12 mouse cellular contexts compared by ENCODE assay signal in genomic region chr3:94613258-94613878, GRCm38 (mm10). TPM values are rescaled to one million over a fixed set of nuclear protein-coding genes. Genes with fewer than 3 reads are reported as not detected.
DNase-seq lines count a peak whose midpoint lies in the region; ATAC-seq and TF ChIP-seq lines count a peak whose summit lies in the region.
"Had no signal": no experiment of that assay in that cellular context is flagged by ENCODE, and none has a peak within 500 bp of the region (broad histone marks: within the 10 kb centered on the region; RNA-seq: fewer than 3 reads in every experiment).

No protein-coding gene starts in this region.

- no peak overlapping the region for H3K4me3 ChIP-seq in kidney, postnatal 0 days (replicated peaks; ENCODE audit: low read depth, low read length)
- H3K4me3 ChIP-seq in brown adipose tissue, adult 24 weeks (ENCODE audit: insufficient read depth, low read depth, low read length), result no peak overlapping the region
- H3K4me3 ChIP-seq: hindbrain, embryonic 15.5 days had no signal

- intact Hi-C loops in heart, postnatal 25 days (cut with DNase I), result loop anchor here (10.0 kb wide), 1 partner anchor 111 kb away; no protein-coding TSS in a partner anchor

- no peaks in the 10 kb centered on the region for H3K27me3 ChIP-seq in kidney, postnatal 0 days (ENCODE audit: insufficient read depth, low read length)
- H3K27me3 ChIP-seq: hindbrain, embryonic 15.5 days had no signal

- 61% methylated on average over 7 of the region's 7 CpGs for WGBS in kidney, postnatal 0 days

- no peak overlapping the region for H3K4me2 ChIP-seq in kidney, postnatal 0 days (ENCODE audit: low read length)
- H3K4me2 ChIP-seq: hindbrain, embryonic 15.5 days had no signal

- no peaks in the 10 kb centered on the region for H3K36me3 ChIP-seq in kidney, postnatal 0 days (ENCODE audit: insufficient read depth, low read length)
- H3K36me3 ChIP-seq: hindbrain, embryonic 15.5 days had no signal

- no peaks in the 10 kb centered on the region for H3K9me3 ChIP-seq in kidney, postnatal 0 days (replicated peaks; ENCODE audit: low read length)
- H3K9me3 ChIP-seq: hindbrain, embryonic 15.5 days had no signal

- H3K27ac ChIP-seq in kidney, postnatal 0 days, result no peak overlapping the region; the same call in 1 of the 2 replicates
- peak overlapping the region; percentile 65 for H3K27ac ChIP-seq in brown adipose tissue, adult 24 weeks (replicated peaks; ENCODE audit: low read depth, low read length)
- H3K27ac ChIP-seq: hindbrain, embryonic 15.5 days had no signal

- no peak overlapping the region for H3K9ac ChIP-seq in kidney, postnatal 0 days (ENCODE audit: low read depth, low read length)
- H3K9ac ChIP-seq: hindbrain, embryonic 15.5 days had no signal

- no peak for TF ChIP-seq CTCF in kidney, postnatal 0 days (IDR thresholded peaks at IDR 0.05; ENCODE audit: low read depth)

- peak; percentile 75 for ATAC-seq in kidney, postnatal 0 days (replicated peaks; ENCODE audit: low FRiP score, low read depth)

- no peaks in the 10 kb centered on the region; the same call in 1 of the 2 replicates for H3K4me1 ChIP-seq in kidney, postnatal 0 days (replicated peaks; ENCODE audit: insufficient read depth, low read length)
- no peaks in the 10 kb centered on the region for H3K4me1 ChIP-seq in brown adipose tissue, adult 24 weeks (ENCODE audit: control insufficient read depth, insufficient read depth, insufficient read length, low read length)

- peak; percentile 66 for DNase-seq in kidney, postnatal 0 days (ENCODE audit: low spot score)
- DNase-seq in kidney, adult 9 months, result no peak
- DNase-seq in Muller cell, postnatal 12 days (ENCODE audit: inconsistent ontology term), result peak; percentile 30
- peak; percentile 29 for DNase-seq in heart, postnatal 25 days (ENCODE audit: low spot score)
- no peak for DNase-seq in thymus, postnatal 0 days (ENCODE audit: low spot score)
- DNase-seq in urinary bladder, postnatal 25 days (ENCODE audit: low spot score), result no peak
- DNase-seq: cerebellum, adult 9-10 months had no signal

RNA-seq across cellular contexts. Expression of gene Gm10972, which starts 29.5 kb away (rescaled TPM):
- polyA plus RNA-seq in kidney, postnatal 0 days (2015; fragmentation: Nextera tagmentation; extraction: Ambion mirVana), result not detected in 2 replicates
- polyA plus RNA-seq in brown adipose tissue, adult 24 weeks (2012; ENCODE audit: insufficient read depth, insufficient read length, missing spikeins), result not detected in 2 replicates
- total RNA-seq in heart, postnatal 25 days (2021), result not detected
- polyA plus RNA-seq in thymus, postnatal 0 days (2015; fragmentation: Nextera tagmentation; extraction: Ambion mirVana), result not detected in 2 replicates
- total RNA-seq: layer of hippocampus, adult 8-10 months; megakaryocyte progenitor cell, adult 5-6 weeks had no signal
- polyA plus RNA-seq: hindbrain, embryonic 15.5 days; limb, embryonic 11.5 days had no signal

RNA-seq across cellular contexts. Expression of gene Snx27, which starts 30.9 kb away (rescaled TPM):
- 33.4 and 39.1 TPM in 2 replicates for polyA plus RNA-seq in kidney, postnatal 0 days (2015; fragmentation: Nextera tagmentation; extraction: Ambion mirVana)
- 12.9 and 23.1 TPM in 2 replicates for polyA plus RNA-seq in brown adipose tissue, adult 24 weeks (2012; ENCODE audit: insufficient read depth, insufficient read length, missing spikeins)
- 10 to 100 TPM; 26.9 to 28.0 TPM for total RNA-seq in heart, postnatal 25 days (2021)
- polyA plus RNA-seq in thymus, postnatal 0 days (2015; fragmentation: Nextera tagmentation; extraction: Ambion mirVana), result 33.5 and 39.3 TPM in 2 replicates

RNA-seq across cellular contexts. Expression of gene Tuft1, which starts 45.3 kb away (rescaled TPM):
- polyA plus RNA-seq in kidney, postnatal 0 days (2015; fragmentation: Nextera tagmentation; extraction: Ambion mirVana), result 9.1 and 9.2 TPM in 2 replicates
- polyA plus RNA-seq in brown adipose tissue, adult 24 weeks (2012; ENCODE audit: insufficient read depth, insufficient read length, missing spikeins), result 0.42 and 0.79 TPM in 2 replicates
- 1 to 10 TPM; 2.5 to 3.0 TPM for total RNA-seq in heart, postnatal 25 days (2021)
- polyA plus RNA-seq in thymus, postnatal 0 days (2015; fragmentation: Nextera tagmentation; extraction: Ambion mirVana), result 6.8 and 8.0 TPM in 2 replicates

Comparison
In these comparisons a context has a peak if more than half of its experiments do, and no peak if none do; other contexts are left out.
1. DNase-seq: peak in kidney, postnatal 0 days (single experiment), Muller cell, postnatal 12 days (single experiment) and heart, postnatal 25 days (single experiment); none in kidney, adult 9 months (single experiment), thymus, postnatal 0 days (single experiment) and urinary bladder, postnatal 25 days (single experiment).